Mouse (Mus musculus) heart, embryonic 16.5 days (tissue): ENCODE measurements around the gene Tcf25. TPM values are rescaled to one million over a fixed set of nuclear protein-coding genes. Genes with fewer than 3 reads are reported as not detected.

Experiments
- ATAC-seq: fragments of 200-750 bp; cut with Nextera tagmentation; replicated peaks from 2 replicates; pipeline ENCODE4 v1.8.0; 2017; ENCODE audit warnings: moderate number of reproducible peaks; ENCODE audit not compliant: insufficient read depth, low FRiP score; ENCODE audit errors: extremely low read depth
- H3K27ac ChIP-seq: fragments of 300-500 bp; sonication (generic); 2 replicates; pipeline ENCODE4 v1.5.1; 2014; ENCODE audit warnings: mild to moderate bottlenecking, low read length, control low read depth, moderate library complexity
- H3K27me3 ChIP-seq: fragments of 300-500 bp; sonication (generic); 2 replicates; pipeline ENCODE4 v1.6.1; 2014; ENCODE audit warnings: low read length, mixed read lengths; ENCODE audit not compliant: control insufficient read depth, insufficient read depth
- H3K36me3 ChIP-seq: fragments of 300-500 bp; sonication (generic); 2 replicates; pipeline ENCODE4 v1.6.1; 2014; ENCODE audit not compliant: control insufficient read depth, insufficient read depth
- H3K4me1 ChIP-seq: fragments of 300-500 bp; sonication (generic); 2 replicates; pipeline ENCODE4 v1.6.1; 2014; ENCODE audit warnings: low read length, mixed read lengths; ENCODE audit not compliant: control insufficient read depth, insufficient read depth
- H3K4me2 ChIP-seq: fragments of 300-500 bp; sonication (generic); 2 replicates; pipeline ENCODE4 v1.6.1; 2014; ENCODE audit warnings: low read depth, mild to moderate bottlenecking, control low read depth, low read length
- H3K4me3 ChIP-seq: fragments of 300-500 bp; sonication (generic); 2 replicates; pipeline ENCODE4 v1.5.1; 2014; ENCODE audit warnings: mild to moderate bottlenecking, control low read depth, low read length
- H3K9ac ChIP-seq: fragments of 300-500 bp; sonication (generic); 2 replicates; pipeline ENCODE4 v1.6.1; 2014; ENCODE audit warnings: low read length, control low read depth
- H3K9me3 ChIP-seq: fragments of 300-500 bp; sonication (generic); replicated peaks from 2 replicates; pipeline ENCODE4 v1.6.1; 2016; ENCODE audit warnings: low read length; ENCODE audit not compliant: control insufficient read depth
- WGBS: fragments of 180-500 bp; shearing (Covaris S2); extraction: QIAGEN DNeasy Blood & Tissue Kit; methylation state at CpG from one replicate; pipeline ENCODE4 v1.1.7; 2014; 5-methylcytosine and 5-hydroxymethylcytosine counted together
- polyA plus RNA-seq: library from polyadenylated mRNA; unstranded; fragments of >200 nt; fragmentation: Nextera tagmentation; extraction: Ambion mirVana; gene quantifications from 2 replicates; pipeline ENCODE4 v1.2.1, GENCODE M21; 2015

The Tcf25 gene
- polyA plus RNA-seq, 1 experiment from 2014 or later, result 152 TPM

DNA sequence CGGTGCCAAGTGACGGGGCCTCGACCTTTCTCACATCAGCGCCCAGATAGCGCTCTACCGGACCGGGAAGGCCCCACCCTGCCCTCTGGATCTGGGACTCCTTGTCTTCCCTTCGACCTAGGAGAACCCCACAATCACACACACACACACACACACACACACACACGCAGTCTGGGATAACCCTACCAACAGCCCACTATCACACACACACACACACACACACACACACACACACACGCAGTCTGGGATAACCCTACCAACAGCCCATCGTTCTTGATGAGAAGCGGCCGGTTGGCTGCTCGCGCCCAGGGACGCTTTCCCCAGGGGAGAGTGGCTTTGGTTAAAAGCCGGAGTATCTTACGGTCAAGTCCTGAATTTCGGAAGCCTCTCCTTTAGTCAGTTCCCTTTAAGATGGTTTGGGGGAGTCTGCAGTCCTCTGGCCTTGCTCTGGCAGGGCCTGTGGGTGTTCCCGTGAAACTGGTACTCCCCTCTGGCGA is 40.4 kb upstream of the Tcf25 start:
- H3K36me3 ChIP-seq, result no peaks in the 10 kb centered on the region
- H3K4me3 ChIP-seq, result peak overlapping the region; percentile 68
- H3K4me1 ChIP-seq, result peaks cover 7% of the 10 kb centered on the region; the same call in 1 of the 2 replicates
- peak overlapping the region; percentile 53 for H3K9ac ChIP-seq
- peaks cover 12% of the 10 kb centered on the region for H3K27me3 ChIP-seq
- no peak overlapping the region for H3K27ac ChIP-seq
- peak overlapping the region; percentile 96 for H3K4me2 ChIP-seq
- H3K9me3 ChIP-seq, result no peaks in the 10 kb centered on the region
- ATAC-seq, result no peak
- 8% methylated on average over 21 of the region's 21 CpGs for WGBS

DNA sequence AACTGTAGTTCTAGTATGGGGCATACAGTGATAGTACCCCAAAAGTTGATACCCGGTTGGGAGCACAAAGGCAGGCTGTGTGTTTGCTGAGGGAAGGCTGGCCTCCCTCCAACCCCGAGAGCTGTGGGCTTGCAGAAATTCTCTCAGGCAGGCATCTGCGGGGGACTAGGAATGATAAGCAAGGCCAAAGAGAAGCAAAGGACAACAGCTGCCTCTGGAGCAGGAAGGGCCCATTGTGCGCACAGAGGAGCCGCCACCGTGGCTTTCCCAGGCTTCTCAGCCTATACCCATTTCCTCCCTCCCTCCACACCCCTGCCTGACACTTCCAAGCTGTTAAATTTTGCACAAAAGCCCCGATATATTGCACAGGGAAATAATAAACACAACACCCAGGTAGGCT is 39.7 kb upstream of the Tcf25 start:
- H3K27me3 ChIP-seq, result peaks cover 12% of the 10 kb centered on the region
- peaks cover 7% of the 10 kb centered on the region; the same call in 1 of the 2 replicates for H3K4me1 ChIP-seq
- H3K9me3 ChIP-seq, result no peaks in the 10 kb centered on the region
- no peak overlapping the region for H3K9ac ChIP-seq
- H3K4me3 ChIP-seq, result no peak overlapping the region
- no peaks in the 10 kb centered on the region for H3K36me3 ChIP-seq
- H3K4me2 ChIP-seq, result no peak overlapping the region
- H3K27ac ChIP-seq, result no peak overlapping the region
- ATAC-seq, result no peak
- WGBS, result 8% methylated on average over 7 of the region's 7 CpGs

DNA sequence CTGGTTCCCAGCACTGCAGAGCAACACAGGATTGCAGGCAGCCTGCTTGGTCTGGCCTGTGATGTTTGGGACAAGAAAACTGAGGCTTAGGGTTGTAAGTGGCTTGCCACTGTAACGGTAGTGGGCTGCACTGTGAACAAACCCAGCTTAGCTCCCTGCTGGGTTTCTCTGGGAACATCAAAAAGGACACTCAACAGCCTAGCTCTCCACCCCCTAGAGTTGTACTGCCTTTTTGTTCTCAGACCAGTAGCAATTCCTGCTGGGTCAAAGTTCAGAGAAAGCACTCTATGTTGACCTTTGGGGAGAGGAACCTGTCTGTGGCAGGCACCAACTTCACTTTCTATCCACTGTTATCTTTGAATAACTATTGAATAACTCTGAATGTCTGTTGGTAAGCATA is 39.1 kb upstream of the Tcf25 start:
- Histone ChIP-seq H3K9me3 (no peaks in the 10 kb centered on the region), H3K4me1 (peaks cover 7% of the 10 kb centered on the region; the same call in 1 of the 2 replicates), H3K36me3 (no peaks in the 10 kb centered on the region), H3K4me2 (no peak overlapping the region), H3K27me3 (peaks cover 12% of the 10 kb centered on the region), H3K9ac (no peak overlapping the region), H3K27ac (no peak overlapping the region), H3K4me3 (no peak overlapping the region)
- ATAC-seq, result no peak
- 17% methylated on average over 1 of the region's 1 CpGs for WGBS

DNA sequence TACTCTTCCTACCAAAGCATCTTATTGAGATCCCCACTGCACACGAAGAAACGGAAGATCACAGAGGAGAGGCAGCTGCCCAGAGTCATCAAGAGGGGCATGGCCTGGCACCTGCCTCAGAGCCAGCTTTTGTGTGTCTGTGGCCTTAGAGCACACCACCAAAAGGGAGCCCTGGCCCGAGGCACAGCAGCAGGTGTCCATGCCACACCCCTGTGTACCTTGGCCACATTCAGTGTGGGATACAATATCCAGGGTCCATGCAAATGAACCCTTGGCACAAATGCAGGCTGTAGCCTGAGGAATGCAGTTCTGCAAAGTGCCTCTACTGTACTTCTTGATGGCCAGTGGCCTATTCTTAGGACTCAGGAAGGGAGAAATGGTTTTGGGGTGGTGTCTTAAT is 36.1 kb upstream of the Tcf25 start:
- Histone ChIP-seq H3K9me3 (0 out of 2 replicates have a peak, but pooled peaks cover 2% of the 10 kb centered on the region), H3K36me3 (no peaks in the 10 kb centered on the region), H3K4me2 (no peak overlapping the region), H3K4me1 (peaks cover 7% of the 10 kb centered on the region; the same call in 1 of the 2 replicates), H3K9ac (no peak overlapping the region), H3K4me3 (no peak overlapping the region), H3K27ac (no peak overlapping the region), H3K27me3 (peaks cover 12% of the 10 kb centered on the region)
- 77% methylated on average over 3 of the region's 3 CpGs for WGBS
- no peak for ATAC-seq

DNA sequence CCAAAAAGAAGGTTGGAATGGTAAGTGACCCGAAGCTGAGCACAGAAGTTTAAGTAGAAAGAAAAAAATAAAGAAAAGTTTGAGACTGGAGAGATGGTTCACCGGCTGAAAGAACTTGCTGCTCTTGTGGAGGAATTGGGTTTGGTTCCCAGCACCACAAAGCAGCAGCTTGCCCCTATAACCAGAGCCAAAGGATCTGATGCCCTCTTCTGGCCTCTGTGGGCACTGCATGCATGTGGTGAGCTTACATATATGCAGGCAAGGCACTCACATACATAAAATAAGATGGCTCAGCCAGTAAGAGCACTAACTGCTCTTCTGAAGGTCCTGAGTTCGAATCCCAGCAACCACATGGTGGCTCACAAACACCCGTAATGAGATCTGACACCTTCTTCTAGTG is 33.5 kb upstream of the Tcf25 start:
- Histone ChIP-seq H3K4me3 (no peak overlapping the region), H3K4me2 (no peak overlapping the region), H3K9me3 (0 out of 2 replicates have a peak, but pooled peaks cover 2% of the 10 kb centered on the region), H3K9ac (no peak overlapping the region), H3K4me1 (peaks cover 8% of the 10 kb centered on the region), H3K36me3 (no peaks in the 10 kb centered on the region), H3K27me3 (no peaks in the 10 kb centered on the region; the same call in 1 of the 2 replicates), H3K27ac (no peak overlapping the region)
- 93% methylated on average over 4 of the region's 4 CpGs for WGBS
- no peak for ATAC-seq

DNA sequence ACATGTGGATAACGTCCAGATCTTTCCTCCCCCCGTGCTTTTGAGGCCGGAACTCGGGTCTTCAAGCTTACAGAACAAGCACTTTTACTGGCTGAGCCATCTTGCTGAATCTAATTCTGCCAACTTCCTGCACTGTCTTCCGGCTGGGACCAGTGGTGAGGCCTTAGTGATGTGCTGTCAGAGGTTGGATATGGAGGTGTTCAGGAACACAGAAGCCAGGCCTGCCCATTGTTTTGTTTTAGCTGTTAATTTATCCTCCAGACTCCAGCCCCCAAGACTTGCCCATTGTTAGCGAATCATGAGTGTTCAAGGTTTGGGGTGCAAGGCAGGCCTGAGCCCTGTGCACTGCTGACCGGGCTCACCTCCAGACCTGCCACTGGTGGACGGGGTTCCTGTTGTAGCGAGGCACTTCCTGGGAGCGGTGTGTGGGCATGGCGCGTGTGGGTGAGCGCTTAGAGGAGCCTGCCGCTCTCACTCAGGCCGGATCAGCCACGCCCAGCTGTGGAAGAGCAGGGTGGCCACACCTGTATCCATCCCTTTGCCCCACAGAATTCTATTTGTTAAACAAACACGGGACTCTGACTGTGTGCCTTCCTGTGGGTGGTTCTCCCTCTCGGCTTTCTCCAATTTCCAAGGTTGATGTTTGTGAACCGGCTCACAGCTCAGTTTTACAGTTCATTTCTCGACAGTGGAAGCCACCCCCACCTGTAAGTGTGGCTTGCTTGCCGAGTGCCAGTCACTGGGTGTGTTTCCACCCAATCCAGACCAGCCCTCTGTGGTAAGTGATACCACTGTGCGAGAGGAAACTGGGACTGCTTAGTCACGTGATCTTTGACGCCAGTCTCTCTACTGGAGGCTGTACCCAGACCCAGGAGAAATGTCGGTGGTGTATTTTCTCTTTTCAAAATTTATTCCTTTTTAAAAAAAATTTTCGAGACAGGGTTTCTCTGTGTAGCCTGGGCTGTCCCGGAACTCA is 32.2 kb upstream of the Tcf25 start:
- Histone ChIP-seq H3K27ac (no peak overlapping the region), H3K27me3 (no peaks in the 10 kb centered on the region), H3K9me3 (0 out of 2 replicates have a peak, but pooled peaks cover 2% of the 10 kb centered on the region), H3K4me3 (no peak overlapping the region), H3K4me1 (peaks cover 8% of the 10 kb centered on the region), H3K9ac (no peak overlapping the region), H3K36me3 (no peaks in the 10 kb centered on the region), H3K4me2 (no peak overlapping the region)
- no peak for ATAC-seq
- 72% methylated on average over 27 of the region's 27 CpGs for WGBS

DNA sequence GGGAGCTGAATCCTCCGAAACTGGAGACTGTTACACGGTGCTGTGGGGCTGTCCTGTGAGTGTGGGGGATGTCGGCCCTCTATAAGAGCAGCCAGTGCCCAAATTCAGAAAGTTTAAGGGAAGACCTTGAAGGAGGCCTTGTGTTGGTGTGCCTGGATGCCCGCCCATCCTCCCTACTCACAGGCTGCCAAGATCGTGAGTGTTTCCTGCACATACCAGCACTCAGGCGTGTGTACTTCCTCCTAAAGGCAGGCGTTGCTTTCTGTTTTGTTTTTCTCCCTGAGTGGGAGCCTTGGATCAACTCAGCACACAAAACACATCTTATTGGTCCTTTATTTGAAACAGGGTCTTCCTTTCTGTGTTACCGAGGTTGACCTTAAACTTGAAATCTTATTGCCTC is 31.3 kb upstream of the Tcf25 start:
- H3K27ac ChIP-seq, result no peak overlapping the region
- no peak overlapping the region for H3K9ac ChIP-seq
- no peak overlapping the region for H3K4me3 ChIP-seq
- H3K36me3 ChIP-seq, result no peaks in the 10 kb centered on the region
- H3K4me1 ChIP-seq, result peaks cover 8% of the 10 kb centered on the region
- no peaks in the 10 kb centered on the region for H3K27me3 ChIP-seq
- H3K9me3 ChIP-seq, result 0 out of 2 replicates have a peak, but pooled peaks cover 2% of the 10 kb centered on the region
- 57% methylated on average over 8 of the region's 8 CpGs for WGBS
- ATAC-seq, result no peak
- no peak overlapping the region for H3K4me2 ChIP-seq

DNA sequence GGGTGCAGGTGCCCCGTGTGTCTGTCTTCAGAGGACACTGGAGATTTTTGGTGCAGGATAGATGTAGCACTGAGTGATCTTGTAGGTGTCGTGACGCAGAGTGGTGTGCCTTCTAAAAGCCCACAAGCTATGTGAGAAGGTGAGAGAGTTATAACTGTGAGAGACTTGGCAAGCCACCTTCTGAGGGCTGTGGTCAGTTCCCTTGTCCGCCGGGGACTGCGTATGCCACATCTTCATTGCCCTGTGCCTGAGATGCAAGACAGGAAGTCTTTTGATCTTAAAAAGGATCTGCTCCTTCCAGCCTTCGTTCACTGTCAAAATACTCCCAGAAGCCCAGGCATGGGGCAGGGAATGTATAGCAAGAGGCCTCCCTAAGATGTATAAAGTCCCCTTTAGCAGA is 30.6 kb upstream of the Tcf25 start:
- Histone ChIP-seq H3K4me3 (no peak overlapping the region), H3K4me1 (peaks cover 8% of the 10 kb centered on the region), H3K27ac (no peak overlapping the region), H3K4me2 (no peak overlapping the region), H3K36me3 (no peaks in the 10 kb centered on the region), H3K9ac (no peak overlapping the region), H3K9me3 (0 out of 2 replicates have a peak, but pooled peaks cover 2% of the 10 kb centered on the region), H3K27me3 (no peaks in the 10 kb centered on the region)
- 59% methylated on average over 7 of the region's 7 CpGs for WGBS
- ATAC-seq, result no peak

DNA sequence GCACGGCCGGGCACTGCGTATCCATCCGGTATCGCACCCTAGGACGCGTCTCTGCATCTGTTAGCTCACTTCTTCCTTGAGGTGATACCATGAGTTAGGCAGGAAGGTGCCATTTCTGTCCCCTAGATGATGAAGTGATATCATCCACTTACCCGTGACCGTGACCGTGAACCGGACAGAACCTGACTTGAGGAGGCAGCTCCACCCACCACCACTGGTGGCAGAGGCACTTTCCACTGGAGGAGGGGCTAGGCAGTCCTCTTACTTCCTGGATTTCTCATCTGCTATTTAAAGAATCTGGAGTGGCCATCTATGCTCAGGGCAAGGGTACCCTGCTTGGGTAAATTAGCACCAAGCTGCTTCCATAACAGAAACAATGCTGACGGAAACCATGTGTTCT is 30.1 kb upstream of the Tcf25 start:
- Histone ChIP-seq H3K9ac (no peak overlapping the region), H3K9me3 (0 out of 2 replicates have a peak, but pooled peaks cover 2% of the 10 kb centered on the region), H3K4me1 (peaks cover 10% of the 10 kb centered on the region), H3K36me3 (no peaks in the 10 kb centered on the region), H3K27ac (no peak overlapping the region), H3K27me3 (no peaks in the 10 kb centered on the region), H3K4me2 (no peak overlapping the region), H3K4me3 (no peak overlapping the region)
- WGBS, result 59% methylated on average over 12 of the region's 12 CpGs
- no peak for ATAC-seq
